Mouse (Mus musculus): ENCODE measurements around the gene Anapc15.

DNA sequence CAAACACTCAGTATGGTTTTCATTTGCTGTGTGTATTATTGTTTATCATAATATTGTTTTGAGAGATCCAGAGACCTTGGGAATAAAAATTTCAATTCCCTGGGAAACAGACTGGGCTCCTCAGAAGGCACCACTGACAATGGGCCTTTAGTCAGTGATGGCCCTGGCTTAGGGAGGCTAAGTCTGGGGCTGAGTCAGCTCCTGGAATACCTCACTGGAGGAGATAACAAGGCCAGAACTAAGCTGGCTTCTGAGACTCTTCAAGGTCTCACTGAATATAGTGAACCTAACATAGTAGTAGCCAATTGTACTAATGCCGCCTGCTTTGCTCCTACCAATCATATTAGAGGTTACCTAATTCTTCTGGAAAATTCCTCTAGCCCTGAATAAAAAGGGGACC lies 12.5 kb downstream of the Anapc15 start:
- TF ChIP-seq GATA1 (IDR thresholded peaks at IDR 0.05; ENCODE audit: low read length) (no peak), TAL1 (IDR thresholded peaks at IDR 0.05; ENCODE audit: low read length) (no peak)

Measured in erythroblast, embryonic 14.5 days (primary cell).